Mouse (Mus musculus) C2C12 (cell line): ENCODE measurements around the gene Sept1.

Source experiments
- CEBPB ChIP-seq: IDR thresholded peaks from one replicate; pipeline ENCODE4 v1.6.1; 2011; ENCODE audit warnings: low read depth, mild to moderate bottlenecking, control low read depth, moderate library complexity
- CTCF ChIP-seq: IDR thresholded peaks from one replicate; pipeline ENCODE4 v1.5.1; 2011; ENCODE audit not compliant: control insufficient read depth, insufficient read depth, insufficient read length
- MYOD1 ChIP-seq: IDR thresholded peaks from one replicate; pipeline ENCODE4 v1.6.1; 2011; ENCODE audit warnings: low read depth; ENCODE audit not compliant: control insufficient read depth, insufficient read length
- MYOG ChIP-seq: IDR thresholded peaks from one replicate; pipeline ENCODE4 v1.6.1; 2011; ENCODE audit not compliant: control insufficient read depth, insufficient read length; ENCODE audit errors: extremely low read depth
- USF1 ChIP-seq: IDR thresholded peaks from one replicate; pipeline ENCODE4 v1.6.1; 2011; ENCODE audit warnings: low read depth, mild to moderate bottlenecking, control low read depth, moderate library complexity

DNA sequence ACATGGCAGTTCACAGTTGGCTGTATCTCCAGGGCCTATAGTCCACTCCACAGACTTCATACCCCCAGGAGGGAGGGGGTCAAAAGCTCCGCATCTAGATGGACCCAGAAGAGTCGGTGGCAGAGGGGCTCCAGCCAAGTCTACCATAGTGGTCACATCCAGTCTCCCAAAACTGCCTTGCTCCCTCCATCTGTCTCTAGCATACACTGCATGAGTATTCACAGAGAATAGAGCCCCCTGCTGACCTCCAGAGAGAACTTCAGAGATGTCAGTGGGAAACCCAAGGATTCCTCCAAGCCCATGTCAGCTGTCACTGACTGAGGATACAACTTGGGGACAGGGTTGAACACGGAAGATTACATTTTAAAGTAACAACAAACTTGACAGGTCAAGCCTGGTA is 47.3 kb downstream of the Sept1 start:
- TF ChIP-seq CEBPB, result no peak
- TF ChIP-seq CTCF, result no peak
- no peak for TF ChIP-seq USF1
- no peak for TF ChIP-seq MYOG
- no peak for TF ChIP-seq MYOD1
